Mouse (Mus musculus) heart, embryonic 13.5 days (tissue): ENCODE results near the gene Dennd1a. TPM values are rescaled to one million over a fixed set of nuclear protein-coding genes. Genes with fewer than 3 reads are reported as not detected.

Source experiments
- ATAC-seq: fragments of 200-750 bp; cut with Nextera tagmentation; 2 replicates; pipeline ENCODE4 v1.8.0; 2017; ENCODE audit warnings: moderate TSS enrichment; ENCODE audit not compliant: insufficient number of reproducible peaks, low FRiP score, low TSS enrichment; ENCODE audit errors: extremely low read depth
- H3K27ac ChIP-seq: fragments of 300-500 bp; sonication (generic); replicated peaks from 2 replicates; pipeline ENCODE4 v1.5.1; 2015; ENCODE audit warnings: moderate library complexity, mild to moderate bottlenecking, inconsistent platforms
- H3K27me3 ChIP-seq: fragments of 300-500 bp; sonication (generic); replicated peaks from 2 replicates; pipeline ENCODE4 v1.6.1; 2015; ENCODE audit warnings: mild to moderate bottlenecking, inconsistent platforms
- H3K36me3 ChIP-seq: fragments of 300-500 bp; sonication (generic); 2 replicates; pipeline ENCODE4 v1.6.1; 2015; ENCODE audit warnings: mild to moderate bottlenecking, inconsistent platforms
- H3K4me1 ChIP-seq: fragments of 300-500 bp; sonication (generic); 2 replicates; pipeline ENCODE4 v1.6.1; 2015; ENCODE audit warnings: inconsistent platforms
- H3K4me2 ChIP-seq: fragments of 300-500 bp; sonication (generic); 2 replicates; pipeline ENCODE4 v1.6.1; 2015; ENCODE audit warnings: inconsistent platforms, mild to moderate bottlenecking, moderate library complexity
- H3K4me3 ChIP-seq: fragments of 300-500 bp; sonication (generic); 2 replicates; pipeline ENCODE4 v1.5.1; 2015; ENCODE audit warnings: moderate library complexity, mild to moderate bottlenecking, inconsistent platforms
- H3K9ac ChIP-seq: fragments of 300-500 bp; sonication (generic); 2 replicates; pipeline ENCODE4 v1.6.1; 2015; ENCODE audit warnings: inconsistent platforms, mild to moderate bottlenecking, moderate library complexity
- H3K9me3 ChIP-seq: fragments of 300-500 bp; sonication (generic); 2 replicates; pipeline ENCODE4 v1.6.1; 2016; ENCODE audit warnings: inconsistent platforms
- WGBS: fragments of 180-500 bp; shearing (Covaris S2); methylation state at CpG from one replicate; pipeline ENCODE4 v1.1.7; 2015; ENCODE audit warnings: mixed read lengths; 5-methylcytosine and 5-hydroxymethylcytosine counted together
- polyA plus RNA-seq: library from polyadenylated mRNA; unstranded; fragments of >200 nt; fragmentation: Nextera tagmentation; extraction: Ambion mirVana; gene quantifications from 2 replicates; pipeline ENCODE4 v1.2.1, GENCODE M21; 2015

Gene Dennd1a
- polyA plus RNA-seq, 1 experiment from 2014 or later = 11.4 TPM

DNA sequence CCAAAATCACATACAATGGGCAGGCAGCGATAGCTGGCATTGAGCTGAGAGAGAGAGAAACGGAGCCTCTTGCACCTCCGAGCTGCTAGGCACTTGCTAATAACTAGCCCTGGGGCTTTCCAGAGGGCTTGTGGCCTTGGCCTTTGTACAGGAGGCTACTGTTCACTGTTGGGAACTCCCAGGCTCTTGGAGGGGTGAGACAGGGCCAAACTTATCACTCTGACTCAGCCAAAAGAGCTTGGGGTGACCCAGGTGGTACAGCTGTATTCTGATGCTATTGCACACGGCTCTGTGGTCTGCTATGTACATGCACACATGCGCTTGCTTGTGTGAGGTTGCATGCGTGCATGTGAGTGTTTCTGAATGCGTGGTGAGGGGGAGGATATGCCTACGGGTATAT is 517.4 kb downstream of the Dennd1a start:
- Histone ChIP-seq H3K27ac (no peak overlapping the region), H3K9me3 (no peaks in the 10 kb centered on the region), H3K4me1 (peaks cover 52% of the 10 kb centered on the region), H3K27me3 (no peaks in the 10 kb centered on the region; the same call in 1 of the 2 replicates), H3K4me3 (no peak overlapping the region), H3K4me2 (no peak overlapping the region), H3K36me3 (no peaks in the 10 kb centered on the region), H3K9ac (no peak overlapping the region)
- 84% methylated on average over 8 of the region's 8 CpGs for WGBS
- no peak for ATAC-seq

DNA sequence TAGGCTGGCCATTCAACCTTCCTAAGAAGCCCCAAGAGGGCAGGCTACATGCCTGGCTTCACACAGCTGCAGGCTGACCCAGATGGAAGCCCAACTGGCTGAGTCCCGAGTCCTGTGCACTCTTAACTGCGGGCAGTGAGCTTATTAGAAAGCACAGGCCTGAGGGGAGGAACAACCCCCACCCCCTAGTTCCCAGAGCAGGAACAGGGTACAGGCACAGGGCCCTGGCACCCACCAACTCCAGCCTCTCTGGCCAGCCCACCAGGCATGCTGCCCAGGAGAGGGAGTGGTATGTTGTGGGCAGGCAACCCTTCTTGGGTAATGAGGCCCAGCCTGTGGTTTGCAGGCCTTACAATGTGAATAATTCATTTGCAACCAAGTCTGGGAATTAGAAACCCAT is 518.3 kb downstream of the Dennd1a start:
- Histone ChIP-seq H3K9ac (no peak overlapping the region), H3K27me3 (no peaks in the 10 kb centered on the region; the same call in 1 of the 2 replicates), H3K4me1 (peaks cover 56% of the 10 kb centered on the region), H3K4me2 (no peak overlapping the region), H3K4me3 (no peak overlapping the region), H3K9me3 (no peaks in the 10 kb centered on the region), H3K36me3 (no peaks in the 10 kb centered on the region), H3K27ac (no peak overlapping the region)
- 74% methylated on average over 2 of the region's 2 CpGs for WGBS
- no peak for ATAC-seq

DNA sequence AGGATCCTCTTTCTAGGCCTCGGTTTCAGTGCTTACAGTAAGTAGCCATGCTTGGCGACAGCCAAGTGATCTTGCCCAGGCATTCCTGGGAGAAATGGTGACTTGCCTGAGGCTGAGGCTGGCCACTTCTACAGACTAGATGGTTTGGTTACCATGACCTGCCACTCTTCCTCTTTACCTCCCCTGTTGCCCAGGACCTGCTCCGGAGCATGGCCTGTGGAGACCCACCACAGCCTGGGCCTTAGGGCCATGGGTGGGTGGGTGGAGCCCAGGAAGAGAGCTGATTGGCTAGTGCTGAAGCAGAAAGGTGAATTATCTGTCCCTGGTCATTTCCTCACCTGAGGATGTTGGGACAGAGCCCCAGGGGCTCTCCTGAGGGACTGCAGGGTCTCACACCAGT is 519.5 kb downstream of the Dennd1a start:
- Histone ChIP-seq H3K4me3 (no peak overlapping the region), H3K9ac (no peak overlapping the region), H3K27ac (peak overlapping the region; percentile 73), H3K36me3 (no peaks in the 10 kb centered on the region), H3K4me2 (no peak overlapping the region), H3K9me3 (no peaks in the 10 kb centered on the region), H3K4me1 (peaks cover 57% of the 10 kb centered on the region), H3K27me3 (no peaks in the 10 kb centered on the region)
- no peak for ATAC-seq
- WGBS = 59% methylated on average over 3 of the region's 3 CpGs

DNA sequence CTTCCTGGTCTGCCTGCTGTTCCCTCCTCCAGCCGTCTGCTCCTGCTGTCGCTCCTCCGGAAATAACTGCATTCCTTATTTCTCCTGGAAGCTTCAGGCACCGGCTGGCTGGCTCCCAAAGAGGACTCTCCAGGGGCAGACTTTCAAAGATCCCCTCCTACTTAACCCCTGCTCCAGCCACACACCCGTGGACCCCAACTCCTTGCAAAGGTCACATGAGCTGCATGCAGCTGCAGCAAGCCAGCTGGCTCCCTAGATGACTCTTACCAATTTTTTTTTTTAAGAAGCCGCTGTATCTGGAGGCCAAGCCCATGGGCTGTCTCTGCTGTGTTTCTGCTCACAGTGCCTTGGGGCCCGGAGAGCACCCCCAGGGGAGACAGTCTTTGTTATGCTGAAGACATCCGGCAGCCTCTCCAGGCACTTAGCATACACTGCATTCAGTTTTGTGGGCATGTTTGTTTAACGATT is 520.1 kb downstream of the Dennd1a start:
- no peak overlapping the region for H3K4me3 ChIP-seq
- no peaks in the 10 kb centered on the region for H3K27me3 ChIP-seq
- 0 out of 2 replicates have a peak overlapping the region, but pooled peaks have one; percentile 8 for H3K9ac ChIP-seq
- no peaks in the 10 kb centered on the region for H3K36me3 ChIP-seq
- H3K9me3 ChIP-seq = no peaks in the 10 kb centered on the region
- ATAC-seq = peak; percentile 27
- H3K4me2 ChIP-seq = peak overlapping the region; percentile 33
- peak overlapping the region; percentile 73 for H3K27ac ChIP-seq
- peaks cover 57% of the 10 kb centered on the region for H3K4me1 ChIP-seq
- 7% methylated on average over 9 of the region's 9 CpGs for WGBS

DNA sequence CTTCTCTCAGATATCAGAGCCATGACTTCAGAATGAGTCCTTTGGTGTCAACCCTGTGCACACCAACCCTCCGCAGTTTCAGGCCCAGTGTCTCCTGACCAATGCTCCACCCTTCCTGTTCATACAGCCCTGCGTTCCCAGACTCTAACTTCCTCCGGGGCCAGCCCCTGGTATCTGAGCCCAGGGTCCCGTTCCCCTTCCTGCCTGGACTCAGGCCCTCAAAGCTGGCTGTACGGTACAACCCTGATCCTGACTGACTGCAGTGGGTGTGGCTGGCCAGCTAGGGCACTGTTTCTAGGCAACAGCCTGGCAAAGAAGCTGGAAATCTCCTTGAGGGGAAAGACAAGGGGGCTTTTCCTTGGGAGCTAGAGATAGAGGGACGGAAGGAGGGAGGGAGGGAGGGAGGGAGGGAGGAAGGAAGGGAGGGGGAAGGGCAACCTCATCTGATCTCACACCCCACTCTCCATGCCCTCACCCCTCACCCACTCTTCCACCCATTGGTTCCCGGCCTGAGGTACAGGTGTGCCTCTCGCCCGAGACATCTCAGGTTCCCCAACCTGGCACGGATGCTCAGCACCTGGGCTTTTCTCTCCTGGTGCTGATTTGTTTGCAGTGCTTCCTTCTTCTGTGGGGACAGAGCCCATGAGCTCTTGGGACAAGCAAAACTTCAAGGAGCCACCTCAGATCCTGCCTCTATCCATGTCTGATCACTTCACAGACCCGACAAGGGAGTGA is 521.0 kb downstream of the Dennd1a start:
- peak overlapping the region; percentile 33; the same call in 1 of the 2 replicates for H3K4me2 ChIP-seq
- WGBS = 53% methylated on average over 11 of the region's 11 CpGs
- ATAC-seq = no peak
- no peak overlapping the region; the same call in 1 of the 2 replicates for H3K9ac ChIP-seq
- peaks cover 53% of the 10 kb centered on the region for H3K4me1 ChIP-seq
- no peak overlapping the region for H3K4me3 ChIP-seq
- no peaks in the 10 kb centered on the region for H3K36me3 ChIP-seq
- no peaks in the 10 kb centered on the region for H3K27me3 ChIP-seq
- H3K9me3 ChIP-seq = no peaks in the 10 kb centered on the region
- peak overlapping the region; percentile 73 for H3K27ac ChIP-seq

DNA sequence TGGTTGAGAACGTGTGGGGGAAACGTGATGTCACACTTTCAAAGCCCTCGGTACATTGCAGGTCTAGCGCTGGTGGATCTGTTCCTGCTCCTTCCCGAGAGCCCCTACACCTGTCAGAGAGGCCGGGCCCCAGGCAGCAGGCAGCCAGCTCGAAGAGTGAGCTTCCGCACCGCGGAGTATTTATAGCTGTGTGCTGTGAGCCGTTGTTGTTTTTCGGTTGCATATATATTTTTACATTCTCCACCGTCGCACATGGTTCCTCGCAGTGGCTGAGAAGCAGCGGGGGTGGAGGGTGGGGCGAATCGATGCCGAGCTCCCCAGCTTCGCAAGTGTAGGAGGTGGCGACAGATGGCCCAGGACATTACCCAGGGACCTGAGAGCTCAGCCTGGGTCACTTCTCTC is 522.1 kb downstream of the Dennd1a start:
- no peak for ATAC-seq

DNA sequence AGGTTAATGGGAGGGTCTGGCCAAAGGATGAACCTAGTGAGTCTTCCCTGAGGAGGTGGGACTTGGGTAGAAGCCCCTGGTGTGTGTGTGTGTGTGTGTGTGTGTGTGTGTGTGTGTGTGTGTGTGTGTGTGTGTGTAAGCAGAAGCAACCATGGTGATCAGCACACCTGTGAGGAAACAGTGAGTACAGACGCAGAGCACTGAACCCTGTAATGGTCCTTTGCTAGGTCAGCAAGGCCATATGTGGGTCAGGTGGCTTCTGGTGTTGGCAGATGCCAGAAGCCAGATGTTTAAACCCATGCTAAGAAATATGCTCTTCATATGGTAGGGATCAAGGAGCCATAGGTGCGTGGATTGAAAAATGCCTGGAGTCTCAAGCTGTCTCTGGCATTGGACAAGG is 522.7 kb downstream of the Dennd1a start:
- H3K9me3 ChIP-seq = no peaks in the 10 kb centered on the region
- no peaks in the 10 kb centered on the region for H3K27me3 ChIP-seq
- H3K9ac ChIP-seq = no peak overlapping the region
- H3K4me3 ChIP-seq = no peak overlapping the region
- WGBS = 89% methylated on average over 2 of the region's 2 CpGs
- H3K27ac ChIP-seq = peak overlapping the region; percentile 73; the same call in 1 of the 2 replicates
- no peaks in the 10 kb centered on the region for H3K36me3 ChIP-seq
- peak overlapping the region; percentile 50; the same call in 1 of the 2 replicates for H3K4me2 ChIP-seq
- peaks cover 63% of the 10 kb centered on the region for H3K4me1 ChIP-seq
- ATAC-seq = no peak

More for the DNA sequence above, 522.1 kb downstream of the Dennd1a start:
- no peak overlapping the region for H3K4me3 ChIP-seq
- H3K4me1 ChIP-seq = peaks cover 57% of the 10 kb centered on the region
- H3K36me3 ChIP-seq = no peaks in the 10 kb centered on the region
- no peaks in the 10 kb centered on the region for H3K9me3 ChIP-seq
- peak overlapping the region; percentile 50 for H3K4me2 ChIP-seq
- H3K9ac ChIP-seq = peak overlapping the region; percentile 57; the same call in 1 of the 2 replicates
- WGBS = 8% methylated on average over 21 of the region's 21 CpGs
- H3K27me3 ChIP-seq = no peaks in the 10 kb centered on the region
- peak overlapping the region; percentile 73 for H3K27ac ChIP-seq

DNA sequence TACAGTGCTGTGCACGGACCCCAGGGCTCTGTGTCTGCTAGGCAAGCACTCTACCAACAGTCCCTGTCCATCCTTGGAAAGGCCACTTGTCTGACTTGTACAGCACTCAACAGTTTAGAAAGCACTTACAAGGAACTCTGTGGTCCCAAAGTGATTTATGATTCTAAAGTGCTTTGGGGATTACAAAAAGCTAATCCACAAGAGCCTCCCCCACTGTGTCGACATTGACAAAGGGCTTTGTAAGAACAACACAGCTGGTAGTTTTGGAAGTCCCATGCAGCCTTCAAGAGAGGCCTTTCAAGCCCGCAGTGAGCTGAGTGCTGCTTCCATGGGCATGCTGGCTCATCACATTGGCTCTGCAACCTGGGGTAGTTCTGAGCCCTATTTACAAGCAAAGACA is 523.6 kb downstream of the Dennd1a start:
- no peak overlapping the region for H3K27ac ChIP-seq
- H3K4me1 ChIP-seq = peaks cover 60% of the 10 kb centered on the region

DNA sequence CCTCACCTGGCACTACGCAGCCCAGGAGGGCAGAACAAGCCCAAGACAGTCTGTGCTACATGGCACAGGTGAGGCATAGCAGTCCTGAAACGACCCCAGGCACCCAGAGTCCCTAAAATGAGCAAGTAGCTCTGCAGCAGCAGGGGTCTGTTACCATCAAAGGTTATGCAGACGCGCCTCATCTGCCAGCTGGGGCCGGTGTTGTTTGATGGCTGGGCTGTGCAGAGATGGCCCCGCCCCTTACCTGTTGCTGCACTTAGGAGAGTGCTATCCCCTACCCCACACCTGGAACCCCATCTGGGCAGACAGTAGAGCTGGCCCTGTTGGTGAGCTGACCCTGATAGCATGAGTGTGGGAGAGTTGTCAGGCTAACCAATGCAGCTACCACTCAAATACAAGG is 526.6 kb downstream of the Dennd1a start:
- no peak overlapping the region for H3K27ac ChIP-seq
- peaks cover 45% of the 10 kb centered on the region for H3K4me1 ChIP-seq
- ATAC-seq = no peak
- no peaks in the 10 kb centered on the region for H3K36me3 ChIP-seq
- H3K4me2 ChIP-seq = no peak overlapping the region
- no peak overlapping the region for H3K4me3 ChIP-seq
- H3K9me3 ChIP-seq = no peaks in the 10 kb centered on the region
- H3K9ac ChIP-seq = no peak overlapping the region
- 49% methylated on average over 6 of the region's 6 CpGs for WGBS
- no peaks in the 10 kb centered on the region for H3K27me3 ChIP-seq

More for the DNA sequence above, 523.6 kb downstream of the Dennd1a start:
- WGBS = 46% methylated on average over 3 of the region's 3 CpGs
- Histone ChIP-seq H3K4me3 (no peak overlapping the region), H3K36me3 (no peaks in the 10 kb centered on the region), H3K4me2 (no peak overlapping the region), H3K27me3 (no peaks in the 10 kb centered on the region), H3K9me3 (no peaks in the 10 kb centered on the region), H3K9ac (no peak overlapping the region)
- ATAC-seq = no peak

DNA sequence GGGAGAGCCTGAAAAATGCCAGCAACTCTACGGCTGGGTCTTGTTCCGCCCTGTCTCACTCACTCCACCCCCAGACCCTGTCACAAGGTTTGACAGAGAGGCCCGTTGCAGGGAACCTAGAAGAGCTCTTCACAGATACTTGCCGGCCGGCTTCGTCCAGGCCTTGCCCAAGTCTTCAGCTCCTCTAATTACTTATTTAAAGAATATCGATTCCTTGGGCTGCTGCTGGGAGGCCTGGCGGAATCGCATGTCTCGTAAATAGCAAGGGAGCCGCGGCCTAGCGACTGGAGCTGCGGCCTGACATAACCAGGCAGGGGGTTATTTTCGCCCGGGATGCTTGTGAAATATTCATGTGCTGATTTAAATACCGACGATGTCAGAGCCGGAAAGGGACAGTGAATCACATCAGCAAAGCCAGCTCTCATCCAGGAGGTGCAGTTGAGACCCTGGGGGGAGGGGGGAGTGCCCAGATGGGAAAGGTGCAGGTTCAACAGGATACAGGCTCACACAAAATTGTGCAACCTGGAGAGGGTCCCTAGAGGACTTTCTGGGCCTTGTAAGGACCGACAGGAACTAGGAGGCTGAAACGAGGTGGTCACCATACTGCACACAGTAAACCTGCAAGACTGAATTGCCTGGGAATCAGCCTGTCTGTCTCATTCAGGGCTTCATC is 528.7 kb downstream of the Dennd1a start:
- H3K36me3 ChIP-seq = no peaks in the 10 kb centered on the region
- H3K27me3 ChIP-seq = 0 out of 2 replicates have a peak, but pooled peaks cover 8% of the 10 kb centered on the region
- ATAC-seq = no peak
- no peaks in the 10 kb centered on the region for H3K9me3 ChIP-seq
- WGBS = 13% methylated on average over 21 of the region's 21 CpGs
- H3K27ac ChIP-seq = 0 out of 2 replicates have a peak overlapping the region, but pooled peaks have one; percentile 54
- peak overlapping the region; percentile 77 for H3K9ac ChIP-seq
- peak overlapping the region; percentile 59 for H3K4me2 ChIP-seq
- peak overlapping the region; percentile 25; the same call in 1 of the 2 replicates for H3K4me3 ChIP-seq
- H3K4me1 ChIP-seq = peaks cover 31% of the 10 kb centered on the region

DNA sequence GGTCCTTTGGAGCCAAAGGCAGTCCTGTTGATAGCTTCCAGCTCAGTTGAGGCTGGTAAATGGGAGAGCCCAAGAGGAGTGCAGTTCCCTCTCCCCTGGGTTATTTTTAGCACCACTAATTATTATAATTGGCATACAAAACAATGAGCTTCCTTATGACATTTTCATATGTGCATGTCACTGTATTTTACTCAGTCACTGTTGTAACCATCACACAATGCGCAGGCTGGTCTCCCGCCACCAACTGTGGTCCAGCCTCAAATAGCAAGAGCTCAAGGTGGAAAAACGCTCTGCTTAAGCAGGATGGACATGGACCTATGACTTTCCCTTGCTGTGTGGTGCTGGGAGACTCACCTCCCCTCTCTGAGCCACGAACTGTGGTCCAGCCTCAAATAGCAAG is 529.4 kb downstream of the Dennd1a start:
- 0 out of 2 replicates have a peak, but pooled peaks cover 8% of the 10 kb centered on the region for H3K27me3 ChIP-seq
- H3K27ac ChIP-seq = 0 out of 2 replicates have a peak overlapping the region, but pooled peaks have one; percentile 54
- 70% methylated on average over 4 of the region's 4 CpGs for WGBS
- no peak for ATAC-seq
- peak overlapping the region; percentile 59 for H3K4me2 ChIP-seq
- H3K4me3 ChIP-seq = no peak overlapping the region; the same call in 1 of the 2 replicates
- H3K4me1 ChIP-seq = peaks cover 31% of the 10 kb centered on the region
- peak overlapping the region; percentile 77 for H3K9ac ChIP-seq
- no peaks in the 10 kb centered on the region for H3K36me3 ChIP-seq
- no peaks in the 10 kb centered on the region for H3K9me3 ChIP-seq
